Comparison of ENCODE assay signal across 8 mouse cellular contexts in the genomic region with DNA sequence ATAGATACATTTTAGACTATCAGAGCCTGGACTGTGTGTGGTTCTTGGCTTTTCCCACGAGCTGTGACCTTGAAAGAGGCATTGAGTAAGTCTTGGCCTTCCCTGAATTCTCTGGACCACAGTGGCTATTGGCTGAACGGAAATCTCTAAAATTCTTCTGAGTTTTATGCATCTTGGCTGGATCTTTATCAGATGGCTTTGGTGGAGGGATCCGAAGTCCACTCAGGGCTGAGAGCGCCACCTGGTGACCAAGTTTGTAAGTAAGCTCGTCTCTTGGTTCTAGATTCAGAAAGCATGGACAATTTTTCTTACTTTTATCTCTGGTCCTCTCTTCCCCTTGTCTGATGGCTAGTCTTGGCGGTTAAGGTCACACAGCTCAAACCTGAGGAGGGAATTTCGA. TPM values are rescaled to one million over a fixed set of nuclear protein-coding genes. Genes with fewer than 3 reads are reported as not detected.
DNase-seq lines count a peak whose midpoint lies in the region; ATAC-seq and TF ChIP-seq lines count a peak whose summit lies in the region.

No protein-coding gene starts in this region.

- H3K9ac ChIP-seq in hindbrain, embryonic 11.5 days (ENCODE audit: low read depth, low read length) = no peak overlapping the region
- H3K9ac ChIP-seq in hindbrain, embryonic 12.5 days = no peak overlapping the region

- no peaks in the 10 kb centered on the region for H3K36me3 ChIP-seq in hindbrain, embryonic 11.5 days (ENCODE audit: control insufficient read depth, insufficient read depth, low read length)
- no peaks in the 10 kb centered on the region for H3K36me3 ChIP-seq in hindbrain, embryonic 12.5 days
- H3K36me3 ChIP-seq in thymus, adult 2 months (ENCODE audit: control insufficient read depth, insufficient read depth, low read length) = no peaks in the 10 kb centered on the region

- no peaks in the 10 kb centered on the region for H3K9me3 ChIP-seq in hindbrain, embryonic 11.5 days (ENCODE audit: control insufficient read depth, low read length)
- H3K9me3 ChIP-seq in hindbrain, embryonic 12.5 days (replicated peaks) = no peaks in the 10 kb centered on the region

- no peak for TF ChIP-seq POLR2A in thymus, adult 2 months (IDR thresholded peaks at IDR 0.05; ENCODE audit: control insufficient read depth, extremely low read depth, insufficient read depth, low read length, poor library complexity)

- no peak for ATAC-seq in hindbrain, embryonic 11.5 days (ENCODE audit: low FRiP score)
- ATAC-seq in hindbrain, embryonic 12.5 days (ENCODE audit: low FRiP score) = no peak

- TF ChIP-seq CTCF in thymus, adult 2 months (IDR thresholded peaks at IDR 0.05; ENCODE audit: borderline replicate concordance, control insufficient read depth, extremely low read depth, insufficient read depth, low read length, poor library complexity) = no peak

- intact Hi-C loops in left cerebral cortex, postnatal 4 days (cut with DNase I) = loop anchor here (10.0 kb wide), 1 partner anchor 190 kb away; no protein-coding TSS in a partner anchor

- no peak overlapping the region for H3K27ac ChIP-seq in hindbrain, embryonic 11.5 days (ENCODE audit: low read depth, low read length)
- H3K27ac ChIP-seq in hindbrain, embryonic 12.5 days = no peak overlapping the region
- H3K27ac ChIP-seq in thymus, adult 2 months (ENCODE audit: control insufficient read depth, insufficient read depth, low read length) = no peak overlapping the region

- no peaks in the 10 kb centered on the region for H3K4me1 ChIP-seq in hindbrain, embryonic 11.5 days (replicated peaks; ENCODE audit: control insufficient read depth, insufficient read depth, low read length)
- H3K4me1 ChIP-seq in hindbrain, embryonic 12.5 days = no peaks in the 10 kb centered on the region
- H3K4me1 ChIP-seq in thymus, adult 2 months (replicated peaks; ENCODE audit: control insufficient read depth, insufficient read depth, low read length) = no peaks in the 10 kb centered on the region

- no peak overlapping the region for H3K4me2 ChIP-seq in hindbrain, embryonic 11.5 days (replicated peaks; ENCODE audit: low read depth, low read length)
- no peak overlapping the region for H3K4me2 ChIP-seq in hindbrain, embryonic 12.5 days (replicated peaks)

- DNase-seq in hindbrain, embryonic 11.5 days (ENCODE audit: low spot score) = peak; percentile 78
- peak; percentile 78 for DNase-seq in adrenal gland, adult 8-10 months
- peak; percentile 80 for DNase-seq in embryo, embryonic 11 days
- DNase-seq in induced T-regulatory cell, adult 2 months (ENCODE audit: low read depth) = peak; percentile 82
- peak; percentile 81 for DNase-seq in left cerebral cortex, postnatal 4 days
- peak; percentile 69 for DNase-seq in ovary, postnatal 10 days (ENCODE audit: low spot score)
- peak; percentile 61 for DNase-seq in thymus, adult 2 months

- no peak overlapping the region for H3K4me3 ChIP-seq in hindbrain, embryonic 11.5 days (ENCODE audit: low read depth, low read length)
- no peak overlapping the region for H3K4me3 ChIP-seq in hindbrain, embryonic 12.5 days
- no peak overlapping the region for H3K4me3 ChIP-seq in thymus, adult 2 months (ENCODE audit: control insufficient read depth, insufficient read depth, low read length)

- H3K27me3 ChIP-seq in hindbrain, embryonic 11.5 days (ENCODE audit: control insufficient read depth, insufficient read depth, low read length) = no peaks in the 10 kb centered on the region
- no peaks in the 10 kb centered on the region for H3K27me3 ChIP-seq in hindbrain, embryonic 12.5 days
- H3K27me3 ChIP-seq in thymus, adult 2 months (ENCODE audit: control insufficient read depth, insufficient read depth, low read length) = no peaks in the 10 kb centered on the region

- 85% methylated on average over 7 of the region's 7 CpGs for WGBS in hindbrain, embryonic 11.5 days
- WGBS in hindbrain, embryonic 12.5 days = 81% methylated on average over 7 of the region's 7 CpGs
- 67% methylated on average over 7 of the region's 7 CpGs for WGBS in thymus, adult 2 months

RNA-seq across cellular contexts. Expression of a gene that starts 13.9 kb away (rescaled TPM):
- 1.3 and 2.0 TPM in 2 replicates for polyA plus RNA-seq in hindbrain, embryonic 11.5 days (2014; fragmentation: Nextera tagmentation; extraction: Ambion mirVana)
- polyA plus RNA-seq in hindbrain, embryonic 12.5 days (2016; fragmentation: Nextera tagmentation; extraction: Ambion mirVana) = 3.7 and 4.1 TPM in 2 replicates
- 10 to 100 TPM; 22.2 to 64.9 (median 42.7) TPM for total RNA-seq in adrenal gland, adult 8-10 months (2022)
- total RNA-seq in left cerebral cortex, postnatal 4 days (2021) = 1 to 10 TPM; 1.9 to 3.1 TPM
- polyA plus RNA-seq in thymus, adult 2 months (2012; rRNA removed) = 7.3 and 11.5 TPM in 2 replicates

RNA-seq across cellular contexts. Expression of a gene that starts 17.5 kb away (rescaled TPM):
- 867 and 895 TPM in 2 replicates for polyA plus RNA-seq in hindbrain, embryonic 11.5 days (2014; fragmentation: Nextera tagmentation; extraction: Ambion mirVana)
- 793 and 794 TPM in 2 replicates for polyA plus RNA-seq in hindbrain, embryonic 12.5 days (2016; fragmentation: Nextera tagmentation; extraction: Ambion mirVana)
- 1,000 to 10,000 TPM; 1,354 to 1,788 (median 1,543) TPM for total RNA-seq in adrenal gland, adult 8-10 months (2022)
- total RNA-seq in left cerebral cortex, postnatal 4 days (2021) = 100 to 1,000 TPM; 725 to 728 TPM
- 498 and 588 TPM in 2 replicates for polyA plus RNA-seq in thymus, adult 2 months (2012; rRNA removed)

RNA-seq across cellular contexts. Expression of a gene that starts 52.2 kb away (rescaled TPM):
- 88.9 and 98.0 TPM in 2 replicates for polyA plus RNA-seq in hindbrain, embryonic 11.5 days (2014; fragmentation: Nextera tagmentation; extraction: Ambion mirVana)
- 127 and 132 TPM in 2 replicates for polyA plus RNA-seq in hindbrain, embryonic 12.5 days (2016; fragmentation: Nextera tagmentation; extraction: Ambion mirVana)
- 100 to 1,000 TPM; 138 to 152 (median 146) TPM for total RNA-seq in adrenal gland, adult 8-10 months (2022)
- total RNA-seq in left cerebral cortex, postnatal 4 days (2021) = 100 to 1,000 TPM; 407 to 423 TPM
- polyA plus RNA-seq in thymus, adult 2 months (2012; rRNA removed) = 91.8 and 120 TPM in 2 replicates
